In genomic region chr2:68415691-68416090, GRCm38 (mm10) we compare ENCODE assay signal across 13 mouse cellular contexts. TPM values are rescaled to one million over a fixed set of nuclear protein-coding genes. Genes with fewer than 3 reads are reported as not detected.
A peak's percentile ranks its signal among the peaks of the same experiment; 100 is the strongest.
DNase-seq lines count a peak whose midpoint lies in the region; ATAC-seq and TF ChIP-seq lines count a peak whose summit lies in the region.
"Had no signal": no experiment of that assay in that cellular context is flagged by ENCODE, and none has a peak within 500 bp of the region (broad histone marks: within the 10 kb centered on the region; RNA-seq: fewer than 3 reads in every experiment).

No protein-coding gene starts in this region.

- no peaks in the 10 kb centered on the region for H3K27me3 ChIP-seq in cerebellum, adult 2 months (ENCODE audit: control insufficient read depth, insufficient read depth, low read length)
- no peaks in the 10 kb centered on the region for H3K27me3 ChIP-seq in heart, embryonic 11.5 days (ENCODE audit: control insufficient read depth, insufficient read depth, low read length)
- no peaks in the 10 kb centered on the region for H3K27me3 ChIP-seq in kidney, postnatal 0 days (ENCODE audit: insufficient read depth, low read length)
- H3K27me3 ChIP-seq in limb, embryonic 10.5 days (ENCODE audit: low read depth, poor library complexity, severe bottlenecking) = no peaks in the 10 kb centered on the region
- H3K27me3 ChIP-seq: hindbrain, embryonic 13.5 days had no signal

- no peaks in the 10 kb centered on the region for H3K9me3 ChIP-seq in heart, embryonic 11.5 days (replicated peaks; ENCODE audit: control insufficient read depth, low read length)
- H3K9me3 ChIP-seq in kidney, postnatal 0 days (replicated peaks; ENCODE audit: low read length) = no peaks in the 10 kb centered on the region
- H3K9me3 ChIP-seq in limb, embryonic 10.5 days (replicated peaks) = no peaks in the 10 kb centered on the region
- H3K9me3 ChIP-seq: hindbrain, embryonic 13.5 days had no signal

- TF ChIP-seq CTCF in cerebellum, adult 2 months (IDR thresholded peaks at IDR 0.05; ENCODE audit: borderline replicate concordance, insufficient read depth, low read depth, low read length) = no peak
- TF ChIP-seq CTCF in kidney, postnatal 0 days (IDR thresholded peaks at IDR 0.05; ENCODE audit: low read depth) = no peak

- H3K27ac ChIP-seq in cerebellum, adult 2 months (ENCODE audit: insufficient read depth, low read length) = no peak overlapping the region
- H3K27ac ChIP-seq in heart, embryonic 11.5 days (ENCODE audit: low read depth, low read length) = peak overlapping the region; percentile 77
- no peak overlapping the region for H3K27ac ChIP-seq in kidney, postnatal 0 days
- H3K27ac ChIP-seq in limb, embryonic 10.5 days = no peak overlapping the region
- H3K27ac ChIP-seq: forebrain, embryonic 10.5 days; hindbrain, embryonic 13.5 days; liver, embryonic 14.5 days; midbrain, embryonic 10.5 days had no signal

- H3K36me3 ChIP-seq in heart, embryonic 11.5 days (ENCODE audit: control insufficient read depth, insufficient read depth, low read length) = no peaks in the 10 kb centered on the region
- no peaks in the 10 kb centered on the region for H3K36me3 ChIP-seq in kidney, postnatal 0 days (ENCODE audit: insufficient read depth, low read length)
- H3K36me3 ChIP-seq in limb, embryonic 10.5 days = peaks cover 10% of the 10 kb centered on the region

- no peak overlapping the region for H3K4me3 ChIP-seq in cerebellum, adult 2 months (replicated peaks; ENCODE audit: insufficient read depth, low read depth, low read length)
- no peak overlapping the region for H3K4me3 ChIP-seq in heart, embryonic 11.5 days (ENCODE audit: low read depth, low read length)
- no peak overlapping the region for H3K4me3 ChIP-seq in kidney, postnatal 0 days (replicated peaks; ENCODE audit: low read depth, low read length)
- no peak overlapping the region for H3K4me3 ChIP-seq in limb, embryonic 10.5 days
- H3K4me3 ChIP-seq: forebrain, embryonic 10.5 days; hindbrain, embryonic 13.5 days; midbrain, embryonic 10.5 days had no signal

- WGBS in cerebellum, adult 2 months = 21% methylated on average over 6 of the region's 6 CpGs
- WGBS in heart, embryonic 11.5 days (ENCODE audit: insufficient replicate concordance) = 46% methylated on average over 6 of the region's 6 CpGs
- 56% methylated on average over 6 of the region's 6 CpGs for WGBS in kidney, postnatal 0 days
- WGBS in limb, embryonic 10.5 days = 90% methylated on average over 6 of the region's 6 CpGs

- H3K4me1 ChIP-seq in cerebellum, adult 2 months (ENCODE audit: control insufficient read depth, insufficient read depth, low read length) = peaks cover 14% of the 10 kb centered on the region
- H3K4me1 ChIP-seq in heart, embryonic 11.5 days (ENCODE audit: control insufficient read depth, insufficient read depth, low read length) = peaks cover 48% of the 10 kb centered on the region
- no peaks in the 10 kb centered on the region for H3K4me1 ChIP-seq in kidney, postnatal 0 days (replicated peaks; ENCODE audit: insufficient read depth, low read length)
- peaks cover 35% of the 10 kb centered on the region for H3K4me1 ChIP-seq in limb, embryonic 10.5 days

- peak overlapping the region; percentile 42 for H3K4me2 ChIP-seq in heart, embryonic 11.5 days
- no peak overlapping the region for H3K4me2 ChIP-seq in kidney, postnatal 0 days (ENCODE audit: low read length)
- H3K4me2 ChIP-seq: hindbrain, embryonic 13.5 days had no signal

- peak; percentile 82 for DNase-seq in kidney, adult 11 months
- DNase-seq in kidney, postnatal 4 days = no peak
- DNase-seq in cerebellum, adult 2 months = peak; percentile 50 to 79
- no peak for DNase-seq in kidney, postnatal 0 days (ENCODE audit: low spot score)
- no peak for DNase-seq in limb, embryonic 10.5 days (ENCODE audit: low spot score)
- no peak for DNase-seq in adrenal gland, postnatal 10 days
- DNase-seq: thymus, postnatal 36 days had no signal

- peak; percentile 62; the same call in 1 of the 2 replicates for ATAC-seq in heart, embryonic 11.5 days (replicated peaks; ENCODE audit: insufficient number of reproducible peaks, low FRiP score, low TSS enrichment)
- peak; percentile 78 for ATAC-seq in kidney, postnatal 0 days (replicated peaks; ENCODE audit: low FRiP score, low read depth)
- no peak for ATAC-seq in granulocyte monocyte progenitor cell, adult 5-6 weeks (replicated peaks; ENCODE audit: poor library complexity, severe bottlenecking)

- no peak overlapping the region for H3K9ac ChIP-seq in heart, embryonic 11.5 days (ENCODE audit: low read depth, low read length)
- no peak overlapping the region for H3K9ac ChIP-seq in kidney, postnatal 0 days (ENCODE audit: low read depth, low read length)
- H3K9ac ChIP-seq: hindbrain, embryonic 13.5 days; liver, embryonic 14.5 days had no signal

- TF ChIP-seq POLR2A in cerebellum, adult 2 months (IDR thresholded peaks at IDR 0.05; ENCODE audit: borderline replicate concordance, insufficient read depth, low read length) = no peak

RNA-seq across cellular contexts. Expression of gene Stk39, which starts 56.4 kb away (rescaled TPM):
- 47.9 and 49.8 TPM in 2 replicates for polyA plus RNA-seq in cerebellum, adult 2 months (2012; rRNA removed)
- polyA plus RNA-seq in heart, embryonic 11.5 days (2014; fragmentation: Nextera tagmentation; extraction: Ambion mirVana) = 58.3 and 66.5 TPM in 2 replicates
- 26.7 and 29.0 TPM in 2 replicates for polyA plus RNA-seq in kidney, postnatal 0 days (2015; fragmentation: Nextera tagmentation; extraction: Ambion mirVana)
- 22.1 and 27.9 TPM in 2 replicates for polyA plus RNA-seq in limb, embryonic 10.5 days (2016; fragmentation: Nextera tagmentation; extraction: Ambion mirVana)
- 0.11 TPM in 1 of 2 replicates, not detected in the other for total RNA-seq in granulocyte monocyte progenitor cell, adult 5-6 weeks (2014; fragmentation: Nextera tagmentation)
- total RNA-seq in granulocyte monocyte progenitor cell, adult 5-6 weeks (2017) = 0.36 and 0.90 TPM in 2 replicates
- total RNA-seq in adrenal gland, postnatal 10 days (2021) = 10 to 100 TPM; 50.2 to 69.4 TPM

Comparison
In these comparisons a context has a peak if more than half of its experiments do, and no peak if none do; other contexts are left out.
1. DNase-seq: peak in kidney, adult 11 months (single experiment) and cerebellum, adult 2 months (2 of 2); none in kidney, postnatal 4 days (0 of 2), kidney, postnatal 0 days (single experiment), limb, embryonic 10.5 days (single experiment) and adrenal gland, postnatal 10 days (single experiment).